Mouse (Mus musculus): ENCODE data around the gene Reps2. TPM values are rescaled to one million over a fixed set of nuclear protein-coding genes. Genes with fewer than 3 reads are reported as not detected.

Gene Reps2
- polyA plus RNA-seq (2016; fragmentation: Nextera tagmentation; extraction: Ambion mirVana) = 0.25 and 0.29 TPM in 2 replicates

GRCm38 (mm10) chrX:162643091-162643788, at the start of gene Reps2:
Gene Reps2 (minus strand): TSS chrX:162643649.
- H3K27me3 ChIP-seq (ENCODE audit: insufficient read depth, poor library complexity, severe bottlenecking) = peaks cover 26% of the 10 kb centered on the region
- H3K27ac ChIP-seq = 0 out of 2 replicates have a peak within 1 kb of the TSS, but pooled peaks have one; percentile 36
- H3K36me3 ChIP-seq = no peaks in the 10 kb centered on the region
- WGBS = 16% methylated on average over 57 of the region's 61 CpGs
- H3K4me3 ChIP-seq = peak within 1 kb of the TSS; percentile 67
- no peaks in the 10 kb centered on the region for H3K4me1 ChIP-seq
- H3K9me3 ChIP-seq = no peaks in the 10 kb centered on the region
- peak; percentile 90 for DNase-seq (ENCODE audit: low spot score)

- no peak overlapping the region for H3K4me3 ChIP-seq
- no peaks in the 10 kb centered on the region for H3K36me3 ChIP-seq
- DNase-seq (ENCODE audit: low spot score) = no peak
- no peaks in the 10 kb centered on the region for H3K9me3 ChIP-seq
- H3K27me3 ChIP-seq (ENCODE audit: insufficient read depth, poor library complexity, severe bottlenecking) = 0 out of 2 replicates have a peak, but pooled peaks cover 3% of the 10 kb centered on the region
- WGBS = 60% methylated on average over 2 of the region's 2 CpGs
- H3K27ac ChIP-seq = no peak overlapping the region
- no peaks in the 10 kb centered on the region for H3K4me1 ChIP-seq
These were observed 47.8 kb upstream of the Reps2 start for GRCm38 (mm10) chrX:162691272-162691671.

- no peak for DNase-seq (ENCODE audit: low spot score)
- no peaks in the 10 kb centered on the region for H3K9me3 ChIP-seq
- no peak overlapping the region for H3K27ac ChIP-seq
- 81% methylated on average over 1 of the region's 1 CpGs for WGBS
- H3K27me3 ChIP-seq (ENCODE audit: insufficient read depth, poor library complexity, severe bottlenecking) = 0 out of 2 replicates have a peak, but pooled peaks cover 3% of the 10 kb centered on the region
- H3K4me1 ChIP-seq = no peaks in the 10 kb centered on the region
- H3K36me3 ChIP-seq = no peaks in the 10 kb centered on the region
- H3K4me3 ChIP-seq = no peak overlapping the region
These were observed 41.9 kb upstream of the Reps2 start for GRCm38 (mm10) chrX:162685394-162685793.

- Histone ChIP-seq H3K36me3 (no peaks in the 10 kb centered on the region), H3K27me3 (ENCODE audit: insufficient read depth, poor library complexity, severe bottlenecking) (no peaks in the 10 kb centered on the region; the same call in 1 of the 2 replicates), H3K9me3 (no peaks in the 10 kb centered on the region), H3K27ac (no peak overlapping the region), H3K4me1 (no peaks in the 10 kb centered on the region), H3K4me3 (no peak overlapping the region)
- peak; percentile 76 for DNase-seq (ENCODE audit: low spot score)
- WGBS = 65% methylated on average over 2 of the region's 2 CpGs
These were observed 36.1 kb upstream of the Reps2 start for GRCm38 (mm10) chrX:162679506-162679905.

GRCm38 (mm10) chrX:162678820-162679219, 35.4 kb upstream of the Reps2 start:
- WGBS = 69% methylated on average over 2 of the region's 2 CpGs
- Histone ChIP-seq H3K4me3 (no peak overlapping the region), H3K27ac (no peak overlapping the region), H3K9me3 (no peaks in the 10 kb centered on the region), H3K4me1 (no peaks in the 10 kb centered on the region), H3K36me3 (no peaks in the 10 kb centered on the region), H3K27me3 (ENCODE audit: insufficient read depth, poor library complexity, severe bottlenecking) (no peaks in the 10 kb centered on the region; the same call in 1 of the 2 replicates)
- DNase-seq (ENCODE audit: low spot score) = peak; percentile 82

- no peaks in the 10 kb centered on the region for H3K9me3 ChIP-seq
- H3K4me1 ChIP-seq = no peaks in the 10 kb centered on the region
- no peaks in the 10 kb centered on the region for H3K27me3 ChIP-seq (ENCODE audit: insufficient read depth, poor library complexity, severe bottlenecking)
- no peaks in the 10 kb centered on the region for H3K36me3 ChIP-seq
- 57% methylated on average over 2 of the region's 2 CpGs for WGBS
- H3K4me3 ChIP-seq = no peak overlapping the region
- no peak overlapping the region for H3K27ac ChIP-seq
- DNase-seq (ENCODE audit: low spot score) = no peak
These were observed 22.7 kb upstream of the Reps2 start for GRCm38 (mm10) chrX:162666166-162666565.

GRCm38 (mm10) chrX:162660182-162660581, 16.7 kb upstream of the Reps2 start:
- 76% methylated on average over 1 of the region's 1 CpGs for WGBS
- Histone ChIP-seq H3K9me3 (no peaks in the 10 kb centered on the region), H3K4me3 (no peak overlapping the region), H3K4me1 (no peaks in the 10 kb centered on the region), H3K27me3 (ENCODE audit: insufficient read depth, poor library complexity, severe bottlenecking) (no peaks in the 10 kb centered on the region), H3K27ac (no peak overlapping the region), H3K36me3 (no peaks in the 10 kb centered on the region)
- no peak for DNase-seq (ENCODE audit: low spot score)

- no peaks in the 10 kb centered on the region for H3K4me1 ChIP-seq
- no peaks in the 10 kb centered on the region for H3K9me3 ChIP-seq
- no peak for DNase-seq (ENCODE audit: low spot score)
- H3K27ac ChIP-seq = no peak overlapping the region
- WGBS = 82% methylated on average over 7 of the region's 7 CpGs
- H3K27me3 ChIP-seq (ENCODE audit: insufficient read depth, poor library complexity, severe bottlenecking) = no peaks in the 10 kb centered on the region
- H3K36me3 ChIP-seq = no peaks in the 10 kb centered on the region
- no peak overlapping the region for H3K4me3 ChIP-seq
These were observed 10.1 kb upstream of the Reps2 start for GRCm38 (mm10) chrX:162653518-162653917.

- Histone ChIP-seq H3K9me3 (no peaks in the 10 kb centered on the region), H3K27ac (no peak overlapping the region), H3K27me3 (ENCODE audit: insufficient read depth, poor library complexity, severe bottlenecking) (no peaks in the 10 kb centered on the region), H3K36me3 (no peaks in the 10 kb centered on the region), H3K4me3 (no peak overlapping the region), H3K4me1 (no peaks in the 10 kb centered on the region)
- DNase-seq (ENCODE audit: low spot score) = no peak
- WGBS = 88% methylated on average over 3 of the region's 3 CpGs
These were observed 9.0 kb upstream of the Reps2 start for GRCm38 (mm10) chrX:162652445-162652844.

GRCm38 (mm10) chrX:162651125-162651524, 7.7 kb upstream of the Reps2 start:
- H3K27ac ChIP-seq = no peak overlapping the region
- no peak for DNase-seq (ENCODE audit: low spot score)
- no peaks in the 10 kb centered on the region for H3K9me3 ChIP-seq
- no peaks in the 10 kb centered on the region for H3K36me3 ChIP-seq
- H3K4me3 ChIP-seq = no peak overlapping the region
- peaks cover 6% of the 10 kb centered on the region for H3K27me3 ChIP-seq (ENCODE audit: insufficient read depth, poor library complexity, severe bottlenecking)
- no peaks in the 10 kb centered on the region for H3K4me1 ChIP-seq

GRCm38 (mm10) chrX:162643789-162644092, 292 bp upstream of the Reps2 start:
- 20% methylated on average over 4 of the region's 4 CpGs for WGBS
- H3K36me3 ChIP-seq = no peaks in the 10 kb centered on the region

GRCm38 (mm10) chrX:162642402-162643090, 903 bp downstream of the Reps2 start:
- Histone ChIP-seq H3K36me3 (no peaks in the 10 kb centered on the region), H3K27ac (no peak overlapping the region), H3K4me3 (peak overlapping the region; percentile 67), H3K27me3 (ENCODE audit: insufficient read depth, poor library complexity, severe bottlenecking) (peaks cover 26% of the 10 kb centered on the region), H3K9me3 (no peaks in the 10 kb centered on the region), H3K4me1 (no peaks in the 10 kb centered on the region)
- DNase-seq (ENCODE audit: low spot score) = no peak
- 53% methylated on average over 11 of the region's 11 CpGs for WGBS

More at GRCm38 (mm10) chrX:162643789-162644092, 292 bp upstream of the Reps2 start:
- H3K4me1 ChIP-seq = no peaks in the 10 kb centered on the region
- no peak overlapping the region for H3K27ac ChIP-seq
- peak overlapping the region; percentile 67 for H3K4me3 ChIP-seq
- DNase-seq (ENCODE audit: low spot score) = no peak
- H3K27me3 ChIP-seq (ENCODE audit: insufficient read depth, poor library complexity, severe bottlenecking) = peaks cover 26% of the 10 kb centered on the region
- no peaks in the 10 kb centered on the region for H3K9me3 ChIP-seq

GRCm38 (mm10) chrX:162641764-162642163, 1.7 kb downstream of the Reps2 start:
- H3K9me3 ChIP-seq = no peaks in the 10 kb centered on the region
- no peaks in the 10 kb centered on the region for H3K36me3 ChIP-seq
- H3K4me1 ChIP-seq = no peaks in the 10 kb centered on the region

More at GRCm38 (mm10) chrX:162641764-162642163, 1.7 kb downstream of the Reps2 start:
- whole genome bisulfite sequencing = 73% methylated on average over 4 of the region's 4 CpGs
- Histone ChIP-seq H3K4me3 (no peak overlapping the region), H3K27ac (no peak overlapping the region), H3K27me3 (ENCODE audit: insufficient read depth, poor library complexity, severe bottlenecking) (peaks cover 20% of the 10 kb centered on the region; the same call in 1 of the 2 replicates)
- DNase-seq (ENCODE audit: low spot score) = no peak

Data from heart, embryonic 10.5 days (tissue).